Mouse (Mus musculus): ENCODE data around the gene Phf12.

Phf12 gene

DNA sequence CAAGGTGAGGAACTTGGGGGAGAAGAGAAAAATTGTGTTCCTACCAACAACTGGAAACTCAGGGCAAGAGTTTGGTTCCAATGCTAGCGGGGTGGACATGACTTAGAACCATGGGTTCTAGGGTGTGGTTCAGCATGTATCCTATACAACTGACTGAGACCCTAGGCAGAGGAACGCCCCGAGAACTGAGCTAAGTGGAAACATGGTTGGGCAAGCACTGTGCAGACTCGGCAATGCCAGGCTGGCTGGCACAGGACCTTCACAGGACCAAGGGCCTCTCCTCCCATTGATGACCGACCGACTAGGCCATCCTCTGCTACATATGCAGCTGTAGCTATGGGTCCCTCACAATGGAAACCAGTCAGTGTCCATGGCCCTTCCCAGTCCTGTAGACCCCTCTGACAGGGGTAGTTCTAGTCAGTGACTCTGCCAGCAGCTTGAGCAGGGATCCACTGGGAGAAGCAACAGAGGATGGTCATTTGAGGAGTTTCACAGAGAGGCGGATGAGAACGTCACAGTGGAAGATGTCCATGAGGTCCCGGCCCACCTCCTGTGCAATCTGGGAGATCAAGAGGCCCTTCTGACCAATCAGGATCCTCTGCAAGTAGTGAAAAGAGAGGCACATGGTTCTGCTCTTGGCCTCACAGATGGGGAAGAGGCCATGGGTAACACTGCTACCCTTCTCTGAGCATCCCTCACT lies 91.2 kb downstream of the Phf12 start:
- no peak for DNase-seq (ENCODE audit: low read depth, low spot score)

DNA sequence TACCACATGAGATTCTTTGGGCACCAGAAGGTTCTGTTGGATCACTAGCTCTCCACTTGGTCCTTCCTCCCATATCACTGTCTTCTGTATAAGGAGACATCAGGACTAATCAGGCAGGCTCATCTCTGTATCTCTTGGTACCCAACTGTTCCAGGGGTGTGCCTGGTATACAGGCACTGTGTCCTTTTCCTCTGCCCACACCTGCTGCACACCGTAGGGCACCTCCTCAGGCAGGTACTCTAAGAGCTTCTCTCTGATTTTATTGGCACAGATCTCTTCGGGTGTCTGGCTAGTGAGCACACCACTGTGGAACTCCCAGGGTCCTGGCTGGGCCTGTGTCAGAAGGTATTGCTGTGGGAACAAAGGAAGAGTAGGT lies 91.7 kb downstream of the Phf12 start:
- DNase-seq (ENCODE audit: low read depth, low spot score) = no peak

GRCm38 (mm10) chr11:78074666-78075065 lies 92.1 kb downstream of the Phf12 start:
- DNase-seq (ENCODE audit: low read depth, low spot score) = no peak
